Mouse (Mus musculus) limb, embryonic 12.5 days (tissue): ENCODE data around the gene Dlgap4. TPM values are rescaled to one million over a fixed set of nuclear protein-coding genes. Genes with fewer than 3 reads are reported as not detected.

ENCODE experiments used
- ATAC-seq: fragments of 200-750 bp; cut with Nextera tagmentation; 2 replicates; pipeline ENCODE4 v1.8.0; 2017; ENCODE audit warnings: low read depth, moderate TSS enrichment; ENCODE audit not compliant: insufficient number of reproducible peaks, insufficient read depth, low FRiP score, low TSS enrichment
- H3K27ac ChIP-seq: fragments of 300-500 bp; sonication (generic); 2 replicates; pipeline ENCODE4 v1.5.1; 2016; ENCODE audit warnings: mild to moderate bottlenecking, moderate library complexity
- H3K27me3 ChIP-seq: fragments of 300-500 bp; sonication (generic); 2 replicates; pipeline ENCODE4 v1.6.1; 2016; ENCODE audit warnings: mild to moderate bottlenecking, moderate library complexity
- H3K36me3 ChIP-seq: fragments of 300-500 bp; sonication (generic); 2 replicates; pipeline ENCODE4 v1.6.1; 2016; ENCODE audit warnings: mild to moderate bottlenecking, moderate library complexity
- H3K4me1 ChIP-seq: fragments of 300-500 bp; sonication (generic); replicated peaks from 2 replicates; pipeline ENCODE4 v1.6.1; 2016
- H3K4me2 ChIP-seq: fragments of 300-500 bp; sonication (generic); 2 replicates; pipeline ENCODE4 v1.6.1; 2016; ENCODE audit warnings: mild to moderate bottlenecking, moderate library complexity
- H3K4me3 ChIP-seq: fragments of 300-500 bp; sonication (generic); replicated peaks from 2 replicates; pipeline ENCODE4 v1.5.1; 2016; ENCODE audit warnings: mild to moderate bottlenecking
- H3K9ac ChIP-seq: fragments of 300-500 bp; sonication (generic); replicated peaks from 2 replicates; pipeline ENCODE4 v1.6.1; 2016; ENCODE audit warnings: mild to moderate bottlenecking, moderate library complexity
- H3K9me3 ChIP-seq: fragments of 300-500 bp; sonication (generic); 2 replicates; pipeline ENCODE4 v1.6.1; 2016; ENCODE audit warnings: mild to moderate bottlenecking, moderate library complexity
- WGBS: fragments of 180-500 bp; shearing (Covaris S2); methylation state at CpG from one replicate; pipeline ENCODE4 v1.1.7; 2016; 5-methylcytosine and 5-hydroxymethylcytosine counted together
- polyA plus RNA-seq: library from polyadenylated mRNA; unstranded; fragments of >200 nt; fragmentation: Nextera tagmentation; extraction: Ambion mirVana; gene quantifications from 2 replicates; pipeline ENCODE4 v1.2.1, GENCODE M21; 2016

Dlgap4 gene
- polyA plus RNA-seq, 1 experiment from 2014 or later, result 106 TPM

- ATAC-seq, result no peak
- H3K9ac ChIP-seq, result no peak overlapping the region
- no peak overlapping the region for H3K4me3 ChIP-seq
- peaks cover 11% of the 10 kb centered on the region; the same call in 1 of the 2 replicates for H3K36me3 ChIP-seq
- no peaks in the 10 kb centered on the region for H3K9me3 ChIP-seq
- peaks cover 60% of the 10 kb centered on the region for H3K4me1 ChIP-seq
- H3K27me3 ChIP-seq, result no peaks in the 10 kb centered on the region
- 56% methylated on average over 1 of the region's 1 CpGs for WGBS
- no peak overlapping the region for H3K27ac ChIP-seq
- no peak overlapping the region for H3K4me2 ChIP-seq
These were observed 110.5 kb downstream of the Dlgap4 start for GRCm38 (mm10) chr2:156723899-156724523.

- Histone ChIP-seq H3K9me3 (no peaks in the 10 kb centered on the region), H3K4me3 (no peak overlapping the region), H3K9ac (0 out of 2 replicates have a peak overlapping the region, but pooled peaks have one; percentile 12), H3K36me3 (peaks cover 14% of the 10 kb centered on the region; the same call in 1 of the 2 replicates), H3K4me2 (no peak overlapping the region), H3K4me1 (peaks cover 61% of the 10 kb centered on the region), H3K27ac (0 out of 2 replicates have a peak overlapping the region, but pooled peaks have one; percentile 4), H3K27me3 (no peaks in the 10 kb centered on the region)
- 77% methylated on average over 4 of the region's 4 CpGs for WGBS
- no peak for ATAC-seq
These were observed 111.4 kb downstream of the Dlgap4 start for GRCm38 (mm10) chr2:156724871-156725270.

GRCm38 (mm10) chr2:156726344-156726743 lies 112.8 kb downstream of the Dlgap4 start:
- H3K36me3 ChIP-seq, result peaks cover 14% of the 10 kb centered on the region; the same call in 1 of the 2 replicates
- no peak for ATAC-seq
- H3K27ac ChIP-seq, result peak overlapping the region; percentile 13; the same call in 1 of the 2 replicates
- no peak overlapping the region for H3K4me3 ChIP-seq
- no peaks in the 10 kb centered on the region for H3K27me3 ChIP-seq
- no peaks in the 10 kb centered on the region for H3K9me3 ChIP-seq
- H3K4me1 ChIP-seq, result peaks cover 65% of the 10 kb centered on the region
- H3K4me2 ChIP-seq, result peak overlapping the region; percentile 1; the same call in 1 of the 2 replicates
- WGBS, result 41% methylated on average over 7 of the region's 7 CpGs
- no peak overlapping the region for H3K9ac ChIP-seq

GRCm38 (mm10) chr2:156726878-156727277 lies 113.4 kb downstream of the Dlgap4 start:
- WGBS, result 73% methylated on average over 3 of the region's 3 CpGs
- Histone ChIP-seq H3K27ac (no peak overlapping the region), H3K9ac (no peak overlapping the region), H3K4me2 (no peak overlapping the region), H3K27me3 (no peaks in the 10 kb centered on the region), H3K9me3 (no peaks in the 10 kb centered on the region), H3K4me3 (no peak overlapping the region), H3K4me1 (peaks cover 67% of the 10 kb centered on the region), H3K36me3 (peaks cover 14% of the 10 kb centered on the region; the same call in 1 of the 2 replicates)
- ATAC-seq, result no peak

GRCm38 (mm10) chr2:156729537-156730469 lies 116.3 kb downstream of the Dlgap4 start:
- no peak for ATAC-seq
- H3K27me3 ChIP-seq, result no peaks in the 10 kb centered on the region
- peaks cover 13% of the 10 kb centered on the region; the same call in 1 of the 2 replicates for H3K36me3 ChIP-seq
- H3K9ac ChIP-seq, result no peak overlapping the region
- no peak overlapping the region for H3K4me3 ChIP-seq
- H3K9me3 ChIP-seq, result no peaks in the 10 kb centered on the region
- H3K4me2 ChIP-seq, result no peak overlapping the region
- peaks cover 56% of the 10 kb centered on the region for H3K4me1 ChIP-seq
- WGBS, result 62% methylated on average over 9 of the region's 10 CpGs
- peak overlapping the region; percentile 51; the same call in 1 of the 2 replicates for H3K27ac ChIP-seq

- Histone ChIP-seq H3K4me3 (no peak overlapping the region), H3K9ac (no peak overlapping the region)
- WGBS, result 86% methylated on average over 12 of the region's 12 CpGs
These were observed 117.0 kb downstream of the Dlgap4 start for GRCm38 (mm10) chr2:156730501-156730921.

GRCm38 (mm10) chr2:156731592-156731991 lies 118.1 kb downstream of the Dlgap4 start:
- H3K4me1 ChIP-seq, result peaks cover 55% of the 10 kb centered on the region
- no peaks in the 10 kb centered on the region for H3K9me3 ChIP-seq
- H3K4me2 ChIP-seq, result no peak overlapping the region
- H3K27me3 ChIP-seq, result no peaks in the 10 kb centered on the region
- H3K4me3 ChIP-seq, result no peak overlapping the region
- ATAC-seq, result no peak
- no peak overlapping the region for H3K27ac ChIP-seq
- no peak overlapping the region for H3K9ac ChIP-seq
- peaks cover 15% of the 10 kb centered on the region for H3K36me3 ChIP-seq

More at GRCm38 (mm10) chr2:156730501-156730921, 117.0 kb downstream of the Dlgap4 start:
- H3K4me2 ChIP-seq, result no peak overlapping the region
- ATAC-seq, result no peak
- H3K27me3 ChIP-seq, result no peaks in the 10 kb centered on the region
- H3K9me3 ChIP-seq, result no peaks in the 10 kb centered on the region
- no peak overlapping the region for H3K27ac ChIP-seq
- H3K4me1 ChIP-seq, result peaks cover 55% of the 10 kb centered on the region
- peaks cover 8% of the 10 kb centered on the region; the same call in 1 of the 2 replicates for H3K36me3 ChIP-seq

- Histone ChIP-seq H3K4me3 (no peak overlapping the region), H3K9ac (no peak overlapping the region), H3K27me3 (no peaks in the 10 kb centered on the region), H3K27ac (no peak overlapping the region), H3K4me2 (no peak overlapping the region), H3K9me3 (no peaks in the 10 kb centered on the region), H3K36me3 (peaks cover 20% of the 10 kb centered on the region), H3K4me1 (peaks cover 55% of the 10 kb centered on the region)
- ATAC-seq, result no peak
- WGBS, result 76% methylated on average over 6 of the region's 6 CpGs
These were observed 118.6 kb downstream of the Dlgap4 start for GRCm38 (mm10) chr2:156732109-156732508.

GRCm38 (mm10) chr2:156735761-156736335 lies 122.3 kb downstream of the Dlgap4 start:
- H3K36me3 ChIP-seq, result peaks cover 20% of the 10 kb centered on the region
- peaks cover 44% of the 10 kb centered on the region for H3K4me1 ChIP-seq
- no peak overlapping the region for H3K27ac ChIP-seq
- H3K9me3 ChIP-seq, result no peaks in the 10 kb centered on the region
- no peak overlapping the region for H3K4me2 ChIP-seq
- H3K27me3 ChIP-seq, result no peaks in the 10 kb centered on the region
- H3K9ac ChIP-seq, result no peak overlapping the region
- H3K4me3 ChIP-seq, result no peak overlapping the region
- 65% methylated on average over 3 of the region's 3 CpGs for WGBS
- no peak for ATAC-seq

GRCm38 (mm10) chr2:156736846-156737245 lies 123.3 kb downstream of the Dlgap4 start:
- Histone ChIP-seq H3K4me1 (peaks cover 52% of the 10 kb centered on the region), H3K4me3 (no peak overlapping the region), H3K27ac (no peak overlapping the region), H3K27me3 (no peaks in the 10 kb centered on the region), H3K9me3 (no peaks in the 10 kb centered on the region), H3K36me3 (peaks cover 20% of the 10 kb centered on the region), H3K4me2 (no peak overlapping the region), H3K9ac (no peak overlapping the region)
- WGBS, result 47% methylated on average over 7 of the region's 7 CpGs
- ATAC-seq, result no peak

- Histone ChIP-seq H3K4me3 (no peak overlapping the region), H3K27me3 (no peaks in the 10 kb centered on the region), H3K4me2 (no peak overlapping the region), H3K27ac (no peak overlapping the region), H3K9me3 (no peaks in the 10 kb centered on the region), H3K9ac (no peak overlapping the region), H3K36me3 (peaks cover 20% of the 10 kb centered on the region), H3K4me1 (peaks cover 47% of the 10 kb centered on the region)
- ATAC-seq, result no peak
- WGBS, result 73% methylated on average over 7 of the region's 7 CpGs
These were observed 124.5 kb downstream of the Dlgap4 start for GRCm38 (mm10) chr2:156737976-156738375.
